Mouse (Mus musculus) CH12.LX (cell line): ENCODE results near the gene Prpf3. TPM values are rescaled to one million over a fixed set of nuclear protein-coding genes. Genes with fewer than 3 reads are reported as not detected.

Source experiments
- DNase-seq: peaks from one replicate; pipeline ENCODE4 v3.0.0-alpha.2; 2013; ENCODE audit errors: extremely low read depth
- H3K27ac ChIP-seq: 2 replicates; pipeline ENCODE4 v1.5.1; 2012; ENCODE audit warnings: low read depth, mild to moderate bottlenecking, control low read depth, moderate library complexity; ENCODE audit not compliant: insufficient read depth
- H3K27me3 ChIP-seq: replicated peaks from 2 replicates; pipeline ENCODE3; 2012; ENCODE audit warnings: inconsistent platforms
- H3K36me3 ChIP-seq, 2 experiments: replicated peaks in 1 of 2; 2 replicates each; pipeline versions ENCODE3 to v1.6.1; 2012; ENCODE audit warnings: inconsistent platforms in 1 of 2, low read length in 1 of 2, mild to moderate bottlenecking in 1 of 2, mixed read lengths in 1 of 2, moderate library complexity in 1 of 2; ENCODE audit not compliant: control insufficient read depth in 1 of 2, insufficient read depth in 1 of 2
- H3K4me1 ChIP-seq, 2 experiments: 2 replicates each; pipeline ENCODE4 v1.6.1; 2012; ENCODE audit warnings: inconsistent platforms in 1 of 2, moderate library complexity in 1 of 2; ENCODE audit not compliant: insufficient read depth in 2 of 2, control insufficient read depth in 1 of 2
- H3K4me2 ChIP-seq: 2 replicates; pipeline ENCODE4 v1.6.1; 2012; ENCODE audit warnings: low read depth, mild to moderate bottlenecking, control low read depth; ENCODE audit not compliant: poor library complexity, insufficient read depth, severe bottlenecking
- H3K4me3 ChIP-seq, 3 experiments: fragments of 150-350 bp in 1 of 3; sonication (generic) in 1 of 3; replicated peaks in 1 of 3; 2 replicates each; pipeline versions ENCODE3 to v1.5.1; 2011 to 2012; ENCODE audit warnings: low read depth in 2 of 3, low read length in 2 of 3, mild to moderate bottlenecking in 2 of 3, moderate library complexity in 2 of 3, control low read depth in 1 of 3, improper control_type of control experiment in 1 of 3, inconsistent platforms in 1 of 3, mixed read lengths in 1 of 3; ENCODE audit not compliant: poor library complexity in 1 of 3
- H3K79me2 ChIP-seq: replicated peaks from 2 replicates; pipeline ENCODE4 v1.6.1; 2012; ENCODE audit warnings: mild to moderate bottlenecking, moderate library complexity; ENCODE audit not compliant: control insufficient read depth, poor library complexity, insufficient read depth, severe bottlenecking; ENCODE audit errors: extremely low read depth
- H3K9ac ChIP-seq: 2 replicates; pipeline ENCODE4 v1.6.1; 2012; ENCODE audit warnings: low read depth, mild to moderate bottlenecking, control low read depth, moderate library complexity; ENCODE audit not compliant: insufficient read depth
- H3K9me3 ChIP-seq: replicated peaks from 2 replicates; pipeline ENCODE3; 2012; ENCODE audit warnings: low read length, inconsistent platforms, mixed read lengths
- BHLHE40 ChIP-seq: IDR thresholded peaks from 2 replicates; pipeline ENCODE4 v1.6.1; 2011; ENCODE audit warnings: mild to moderate bottlenecking, low read depth, low read length, improper control_type of control experiment
- CHD1 ChIP-seq: IDR thresholded peaks from 2 replicates; pipeline ENCODE4 v1.6.1; 2012; ENCODE audit warnings: low read depth, low read length, improper control_type of control experiment, inconsistent platforms
- CHD2 ChIP-seq: IDR thresholded peaks from 2 replicates; pipeline ENCODE4 v1.6.1; 2011; ENCODE audit warnings: low read length, improper control_type of control experiment
- CTCF ChIP-seq, 2 experiments: IDR thresholded peaks in 1 of 2; conservative IDR thresholded peaks in 1 of 2; 2 replicates each; pipeline ENCODE4 v1.5.1; 2011 to 2012; ENCODE audit warnings: low read depth in 2 of 2, low read length in 2 of 2, improper control_type of control experiment in 1 of 2, inconsistent platforms in 1 of 2, mild to moderate bottlenecking in 1 of 2, moderate library complexity in 1 of 2
- E2F4 ChIP-seq: IDR thresholded peaks from 2 replicates; pipeline ENCODE4 v1.6.1; 2011; ENCODE audit warnings: low read depth, low read length, improper control_type of control experiment; ENCODE audit not compliant: insufficient replicate concordance
- ELF1 ChIP-seq: IDR thresholded peaks from 2 replicates; pipeline ENCODE4 v1.6.1; 2014; ENCODE audit warnings: low read depth, mild to moderate bottlenecking, inconsistent platforms, low read length, improper control_type of control experiment
- EP300 ChIP-seq: IDR thresholded peaks from 2 replicates; pipeline ENCODE4 v1.6.1; 2011; ENCODE audit warnings: low read length, improper control_type of control experiment
- ETS1 ChIP-seq: conservative IDR thresholded peaks from 2 replicates; pipeline ENCODE4 v1.6.1; 2012; ENCODE audit warnings: low read depth, mild to moderate bottlenecking, inconsistent platforms, low read length, improper control_type of control experiment, moderate library complexity
- GABPA ChIP-seq: IDR thresholded peaks from 2 replicates; pipeline ENCODE4 v1.6.1; 2012; ENCODE audit warnings: low read depth, low read length, improper control_type of control experiment, inconsistent platforms; ENCODE audit not compliant: insufficient replicate concordance
- HCFC1 ChIP-seq: IDR thresholded peaks from 2 replicates; pipeline ENCODE4 v1.6.1; 2012; ENCODE audit warnings: low read depth, mild to moderate bottlenecking, inconsistent platforms, low read length, improper control_type of control experiment
- IRF4 ChIP-seq: IDR thresholded peaks from 2 replicates; pipeline ENCODE4 v1.6.1; 2014; ENCODE audit warnings: low read depth, mild to moderate bottlenecking, inconsistent platforms, low read length, improper control_type of control experiment
- JUN ChIP-seq: IDR thresholded peaks from 2 replicates; pipeline ENCODE4 v1.6.1; 2011; ENCODE audit warnings: low read depth, mild to moderate bottlenecking, low read length, improper control_type of control experiment, moderate library complexity; ENCODE audit not compliant: insufficient read depth
- JUND ChIP-seq: conservative IDR thresholded peaks from 2 replicates; pipeline ENCODE4 v1.6.1; 2011; ENCODE audit warnings: low read depth, low read length, improper control_type of control experiment
- KAT2A ChIP-seq: IDR thresholded peaks from 2 replicates; pipeline ENCODE4 v1.6.1; 2012; ENCODE audit warnings: low read length, improper control_type of control experiment, inconsistent platforms; ENCODE audit not compliant: insufficient replicate concordance
- MAFK ChIP-seq: IDR thresholded peaks from 2 replicates; pipeline ENCODE4 v1.6.1; 2011; ENCODE audit warnings: low read length, improper control_type of control experiment; ENCODE audit not compliant: insufficient replicate concordance
- MAX ChIP-seq: IDR thresholded peaks from 2 replicates; pipeline ENCODE4 v1.6.1; 2011; ENCODE audit warnings: low read length, improper control_type of control experiment
- MAZ ChIP-seq: IDR thresholded peaks from 2 replicates; pipeline ENCODE4 v1.6.1; 2012; ENCODE audit warnings: low read depth, mild to moderate bottlenecking, inconsistent platforms, low read length, improper control_type of control experiment, moderate library complexity
- MEF2A ChIP-seq: IDR thresholded peaks from 2 replicates; pipeline ENCODE4 v1.6.1; 2014; ENCODE audit warnings: low read depth, mild to moderate bottlenecking, inconsistent platforms, low read length, improper control_type of control experiment, borderline replicate concordance
- MXI1 ChIP-seq: IDR thresholded peaks from 2 replicates; pipeline ENCODE4 v1.6.1; 2011; ENCODE audit warnings: mild to moderate bottlenecking, low read depth, low read length, improper control_type of control experiment
- MYC ChIP-seq: IDR thresholded peaks from 2 replicates; pipeline ENCODE4 v1.6.1; 2011; ENCODE audit warnings: low read depth, mild to moderate bottlenecking, improper control_type of control experiment, low read length
- NELFE ChIP-seq: IDR thresholded peaks from 2 replicates; pipeline ENCODE4 v1.6.1; 2011; ENCODE audit warnings: low read depth, low read length, improper control_type of control experiment
- NRF1 ChIP-seq: IDR thresholded peaks from 2 replicates; pipeline ENCODE4 v1.6.1; 2014; ENCODE audit warnings: low read depth, mild to moderate bottlenecking, inconsistent platforms, low read length, improper control_type of control experiment, moderate library complexity
- POLR2A ChIP-seq: IDR thresholded peaks from 2 replicates; pipeline ENCODE4 v1.6.1; 2011; ENCODE audit warnings: low read depth, mild to moderate bottlenecking, improper control_type of control experiment, low read length
- POLR2AphosphoS2 ChIP-seq: IDR thresholded peaks from 2 replicates; pipeline ENCODE4 v1.6.1; 2011; ENCODE audit warnings: low read depth, low read length, improper control_type of control experiment
- RCOR1 ChIP-seq: conservative IDR thresholded peaks from 2 replicates; pipeline ENCODE4 v1.6.1; 2012; ENCODE audit warnings: low read depth, mild to moderate bottlenecking, inconsistent platforms, low read length, improper control_type of control experiment
- SIN3A ChIP-seq: IDR thresholded peaks from 2 replicates; pipeline ENCODE4 v1.6.1; 2012; ENCODE audit warnings: low read length, improper control_type of control experiment, inconsistent platforms
- SMC3 ChIP-seq: IDR thresholded peaks from 2 replicates; pipeline ENCODE4 v1.6.1; 2011; ENCODE audit warnings: low read depth, low read length, improper control_type of control experiment
- TBP ChIP-seq: conservative IDR thresholded peaks from 2 replicates; pipeline ENCODE4 v1.6.1; 2011; ENCODE audit warnings: low read depth, low read length, improper control_type of control experiment
- TCF12 ChIP-seq: IDR thresholded peaks from 2 replicates; pipeline ENCODE4 v1.6.1; 2014; ENCODE audit warnings: low read depth, mild to moderate bottlenecking, inconsistent platforms, low read length, improper control_type of control experiment
- UBTF ChIP-seq: IDR thresholded peaks from 2 replicates; pipeline ENCODE4 v1.6.1; 2012; ENCODE audit warnings: low read depth, mild to moderate bottlenecking, inconsistent platforms, low read length, improper control_type of control experiment, moderate library complexity
- USF1 ChIP-seq: IDR thresholded peaks from 2 replicates; pipeline ENCODE4 v1.6.1; 2014; ENCODE audit warnings: low read depth, mild to moderate bottlenecking, inconsistent platforms, low read length, improper control_type of control experiment
- USF2 ChIP-seq: conservative IDR thresholded peaks from 2 replicates; pipeline ENCODE4 v1.6.1; 2011; ENCODE audit warnings: low read depth, low read length, improper control_type of control experiment
- ZC3H11A ChIP-seq: IDR thresholded peaks from 2 replicates; pipeline ENCODE4 v1.6.1; 2012; ENCODE audit warnings: low read depth, mild to moderate bottlenecking, inconsistent platforms, low read length, improper control_type of control experiment
- ZKSCAN1 ChIP-seq: IDR thresholded peaks from 2 replicates; pipeline ENCODE4 v1.6.1; 2012; ENCODE audit warnings: low read depth, inconsistent platforms, low read length, improper control_type of control experiment, borderline replicate concordance
- ZMIZ1 ChIP-seq: IDR thresholded peaks from 2 replicates; pipeline ENCODE4 v1.6.1; 2012; ENCODE audit warnings: low read depth, mild to moderate bottlenecking, inconsistent platforms, low read length, improper control_type of control experiment
- ZNF384 ChIP-seq: IDR thresholded peaks from 2 replicates; pipeline ENCODE4 v1.6.1; 2012; ENCODE audit warnings: low read depth, low read length, improper control_type of control experiment, inconsistent platforms
- dilution Hi-C: fragments of 300-500 bp; cut with MboI; formaldehyde crosslinking; loops from 2 replicates; pipeline ENCODE4 v1.14.3; 2020; ENCODE audit warnings: low sequenced_read_pairs; ENCODE audit not compliant: extremely low pct_unique_long_range_greater_than_20kb, extremely low pct_ligation_motif_present
- in situ Hi-C: fragments of 300-500 bp; cut with MboI; formaldehyde crosslinking; loops from 3 replicates; pipeline ENCODE4 v1.14.3; 2019; ENCODE audit warnings: low sequenced_read_pairs, low pct_ligation_motif_present, low pct_unique_long_range_greater_than_20kb, mixed read lengths
- polyA plus RNA-seq: library from polyadenylated mRNA; unstranded; fragments of >175 nt; gene quantifications from 2 replicates; pipeline ENCODE4 v1.2.1, GENCODE M21; 2012; ENCODE audit warnings: low read depth; ENCODE audit not compliant: insufficient read length
- total RNA-seq, 2 experiments: library from RNA; depleted of rRNA; stranded (reverse); fragments of 300-350 nt in 1 of 2; fragments of >200 nt in 1 of 2; gene quantifications; 2 replicates each; pipeline ENCODE4 v1.2.3; 2012 to 2014

The Prpf3 gene
- total RNA-seq (2012; rRNA removed) (27.1 and 35.7 TPM in 2 replicates), total RNA-seq (2014; rRNA removed) (11.0 and 11.5 TPM in 2 replicates), polyA plus RNA-seq (67.8 and 83.9 TPM in 2 replicates)

DNA sequence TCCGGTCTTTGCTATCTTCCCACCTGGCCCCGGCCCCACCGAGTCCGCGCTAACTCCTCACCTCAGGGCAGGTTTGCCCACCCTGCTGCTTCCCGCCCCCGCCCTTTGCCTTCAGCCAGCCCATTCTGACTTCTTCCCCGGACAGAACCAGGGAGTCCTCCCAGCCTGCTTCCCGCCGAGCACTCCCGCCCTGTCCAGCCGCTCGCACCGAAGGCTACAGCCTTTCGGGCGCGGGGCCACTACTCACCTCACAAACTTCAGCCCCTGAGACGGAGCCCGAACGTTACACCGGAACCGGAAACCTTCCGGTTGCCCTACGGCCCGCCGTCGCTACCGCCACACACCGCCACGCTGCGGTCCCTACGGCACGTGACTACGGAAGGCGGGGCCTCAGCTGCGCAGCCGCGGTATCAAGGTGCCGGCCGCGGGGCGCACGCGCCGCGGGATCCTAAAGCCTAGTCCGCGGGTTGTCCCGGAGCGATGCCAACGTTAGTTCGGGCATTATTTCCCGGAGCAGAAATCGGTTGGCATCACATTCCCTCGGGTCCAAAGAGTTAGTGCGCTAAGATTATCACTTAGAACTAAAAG is at the start of gene Prpf3:
Prpf3 (minus strand) TSS at position 384 of the 588 bp plus-strand sequence.
- Histone ChIP-seq H3K27ac (peak within 1 kb of the TSS; percentile 48; the same call in 1 of the 2 replicates), H3K4me1 (peaks cover 0 to 13% of the 10 kb centered on the region in 2 experiments; a peak in 1 of 4 replicates), H3K4me2 (peak within 1 kb of the TSS; percentile 61), H3K9me3 (no peaks in the 10 kb centered on the region), H3K4me3 (peak within 1 kb of the TSS; percentile 74 to 95 (median 78)), H3K79me2 (peaks cover 26% of the 10 kb centered on the region), H3K9ac (peak within 1 kb of the TSS; percentile 80), H3K36me3 (peaks cover 23 to 37% of the 10 kb centered on the region in 2 experiments), H3K27me3 (no peaks in the 10 kb centered on the region)
- in situ Hi-C loops = loop anchor here (10.0 kb wide), 1 partner anchor 199 kb away; the partner anchor contains the start of gene Vps45
- dilution Hi-C loops = no loop called here
- TF ChIP-seq CHD2 (peak; percentile 37; the same call in 1 of the 2 replicates), SIN3A (peak; percentile 93), EP300 (no peak), MEF2A (peak; percentile 59; the same call in 1 of the 2 replicates), ZMIZ1 (peak; percentile 84), JUN (no peak), USF1 (peak; percentile 97), JUND (no peak), CHD1 (no peak), TBP (peak; percentile 82), POLR2AphosphoS2 (peak; percentile 92), E2F4 (peak; percentile 80; the same call in 1 of the 2 replicates), MAZ (peak; percentile 48; the same call in 1 of the 2 replicates), NRF1 (peak; percentile 99), POLR2A (peak; percentile 98), MAFK (no peak), MAX (peak; percentile 99), ZC3H11A (no peak), IRF4 (peak; percentile 60; the same call in 1 of the 2 replicates), SMC3 (no peak), KAT2A (peak; percentile 82; the same call in 1 of the 2 replicates), USF2 (peak; percentile 92), MXI1 (peak; percentile 84), CTCF (conservative IDR thresholded peaks at IDR 0.05 in 1 of 2, IDR thresholded peaks at IDR 0.05 in 1 of 2; ENCODE audit: low read depth in 2 of 2, low read length in 2 of 2) (no peak), NELFE (peak; percentile 98), RCOR1 (no peak), GABPA (peak; percentile 7; the same call in 1 of the 2 replicates), BHLHE40 (peak; percentile 99), TCF12 (peak; percentile 94), ELF1 (peak; percentile 92), ZNF384 (peak; percentile 83), UBTF (no peak), HCFC1 (peak; percentile 89), MYC (peak; percentile 97), ZKSCAN1 (no peak), ETS1 (peak; percentile 34; the same call in 1 of the 2 replicates)
- DNase-seq = peak; percentile 90
